Mouse (Mus musculus): ENCODE data around the gene Prdm5. TPM values are rescaled to one million over a fixed set of nuclear protein-coding genes. Genes with fewer than 3 reads are reported as not detected.

Gene Prdm5
- total and polyA plus RNA-seq, 2 experiments from 2014 or later: 2.6 to 6.1 TPM

GRCm38 (mm10) chr6:65798390-65798789, 19.6 kb downstream of the Prdm5 start:
- Histone ChIP-seq H3K4me2 (ENCODE audit: low read depth, low read length, poor library complexity, severe bottlenecking) (no peak overlapping the region), H3K27me3 (ENCODE audit: insufficient read depth, low read length) (no peaks in the 10 kb centered on the region), H3K4me1 (ENCODE audit: insufficient read depth, low read length) (no peaks in the 10 kb centered on the region), H3K9ac (replicated peaks; ENCODE audit: low read length, poor library complexity, severe bottlenecking) (no peak overlapping the region), H3K9me3 (ENCODE audit: low read length) (no peaks in the 10 kb centered on the region), H3K4me3 (ENCODE audit: low read depth, low read length) (no peak overlapping the region), H3K27ac (ENCODE audit: low read depth, low read length) (no peak overlapping the region), H3K36me3 (ENCODE audit: insufficient read depth, low read length) (no peaks in the 10 kb centered on the region)
- no peak for TF ChIP-seq CTCF (IDR thresholded peaks at IDR 0.05)
- ATAC-seq (ENCODE audit: low FRiP score) (no peak), DNase-seq (ENCODE audit: low spot score) (no peak)
- WGBS: 95% methylated on average over 3 of the region's 3 CpGs

GRCm38 (mm10) chr6:65811685-65812084, 32.9 kb downstream of the Prdm5 start:
- no peak for ATAC-seq (ENCODE audit: low FRiP score)
- no peaks in the 10 kb centered on the region for H3K4me1 ChIP-seq (ENCODE audit: insufficient read depth, low read length)
- H3K36me3 ChIP-seq (ENCODE audit: insufficient read depth, low read length): no peaks in the 10 kb centered on the region
- no peaks in the 10 kb centered on the region for H3K9me3 ChIP-seq (ENCODE audit: low read length)
- WGBS: 81% methylated on average over 3 of the region's 3 CpGs
- no peaks in the 10 kb centered on the region for H3K27me3 ChIP-seq (ENCODE audit: insufficient read depth, low read length)
- no peak overlapping the region for H3K4me3 ChIP-seq (ENCODE audit: low read depth, low read length)
- DNase-seq (ENCODE audit: low spot score): no peak
- H3K9ac ChIP-seq (replicated peaks; ENCODE audit: low read length, poor library complexity, severe bottlenecking): no peak overlapping the region
- H3K27ac ChIP-seq (ENCODE audit: low read depth, low read length): no peak overlapping the region
- H3K4me2 ChIP-seq (ENCODE audit: low read depth, low read length, poor library complexity, severe bottlenecking): no peak overlapping the region
- no peak for TF ChIP-seq CTCF (IDR thresholded peaks at IDR 0.05)

- Histone ChIP-seq H3K4me3 (ENCODE audit: low read depth, low read length) (no peak overlapping the region), H3K4me1 (ENCODE audit: insufficient read depth, low read length) (no peaks in the 10 kb centered on the region), H3K27ac (ENCODE audit: low read depth, low read length) (no peak overlapping the region), H3K36me3 (ENCODE audit: insufficient read depth, low read length) (no peaks in the 10 kb centered on the region), H3K9me3 (ENCODE audit: low read length) (no peaks in the 10 kb centered on the region), H3K9ac (replicated peaks; ENCODE audit: low read length, poor library complexity, severe bottlenecking) (no peak overlapping the region), H3K27me3 (ENCODE audit: insufficient read depth, low read length) (no peaks in the 10 kb centered on the region), H3K4me2 (ENCODE audit: low read depth, low read length, poor library complexity, severe bottlenecking) (no peak overlapping the region)
- DNase-seq (ENCODE audit: low spot score): peak; percentile 6
- no peak for ATAC-seq (ENCODE audit: low FRiP score)
- 78% methylated on average over 4 of the region's 4 CpGs for WGBS
- no peak for TF ChIP-seq CTCF (IDR thresholded peaks at IDR 0.05)
These were observed 39.4 kb downstream of the Prdm5 start for GRCm38 (mm10) chr6:65818039-65818747.

- no peak for TF ChIP-seq CTCF (IDR thresholded peaks at IDR 0.05)
- ATAC-seq (ENCODE audit: low FRiP score) (no peak), DNase-seq (ENCODE audit: low spot score) (no peak)
- Histone ChIP-seq H3K9ac (replicated peaks; ENCODE audit: low read length, poor library complexity, severe bottlenecking) (no peak overlapping the region), H3K4me2 (ENCODE audit: low read depth, low read length, poor library complexity, severe bottlenecking) (no peak overlapping the region), H3K4me3 (ENCODE audit: low read depth, low read length) (no peak overlapping the region), H3K4me1 (ENCODE audit: insufficient read depth, low read length) (no peaks in the 10 kb centered on the region), H3K27me3 (ENCODE audit: insufficient read depth, low read length) (no peaks in the 10 kb centered on the region), H3K36me3 (ENCODE audit: insufficient read depth, low read length) (no peaks in the 10 kb centered on the region), H3K27ac (ENCODE audit: low read depth, low read length) (no peak overlapping the region), H3K9me3 (ENCODE audit: low read length) (no peaks in the 10 kb centered on the region)
- 65% methylated on average over 1 of the region's 1 CpGs for WGBS
These were observed 49.9 kb downstream of the Prdm5 start for GRCm38 (mm10) chr6:65828656-65829055.

GRCm38 (mm10) chr6:65831443-65831842, 52.7 kb downstream of the Prdm5 start:
- Histone ChIP-seq H3K27ac (ENCODE audit: low read depth, low read length) (no peak overlapping the region), H3K9ac (replicated peaks; ENCODE audit: low read length, poor library complexity, severe bottlenecking) (no peak overlapping the region), H3K4me3 (ENCODE audit: low read depth, low read length) (no peak overlapping the region), H3K36me3 (ENCODE audit: insufficient read depth, low read length) (no peaks in the 10 kb centered on the region), H3K9me3 (ENCODE audit: low read length) (no peaks in the 10 kb centered on the region), H3K4me2 (ENCODE audit: low read depth, low read length, poor library complexity, severe bottlenecking) (no peak overlapping the region), H3K27me3 (ENCODE audit: insufficient read depth, low read length) (no peaks in the 10 kb centered on the region), H3K4me1 (ENCODE audit: insufficient read depth, low read length) (no peaks in the 10 kb centered on the region)
- ATAC-seq (ENCODE audit: low FRiP score): no peak
- no peak for TF ChIP-seq CTCF (IDR thresholded peaks at IDR 0.05)
- DNase-seq (ENCODE audit: low spot score): no peak
- 77% methylated on average over 5 of the region's 5 CpGs for WGBS

GRCm38 (mm10) chr6:65834013-65834412, 55.2 kb downstream of the Prdm5 start:
- no peak overlapping the region for H3K9ac ChIP-seq (replicated peaks; ENCODE audit: low read length, poor library complexity, severe bottlenecking)
- no peaks in the 10 kb centered on the region for H3K36me3 ChIP-seq (ENCODE audit: insufficient read depth, low read length)
- no peaks in the 10 kb centered on the region for H3K27me3 ChIP-seq (ENCODE audit: insufficient read depth, low read length)
- 91% methylated on average over 4 of the region's 4 CpGs for WGBS
- DNase-seq (ENCODE audit: low spot score) (no peak), ATAC-seq (ENCODE audit: low FRiP score) (no peak)
- H3K4me3 ChIP-seq (ENCODE audit: low read depth, low read length): no peak overlapping the region
- no peak overlapping the region for H3K4me2 ChIP-seq (ENCODE audit: low read depth, low read length, poor library complexity, severe bottlenecking)
- no peak overlapping the region for H3K27ac ChIP-seq (ENCODE audit: low read depth, low read length)
- TF ChIP-seq CTCF (IDR thresholded peaks at IDR 0.05): no peak
- H3K4me1 ChIP-seq (ENCODE audit: insufficient read depth, low read length): no peaks in the 10 kb centered on the region
- H3K9me3 ChIP-seq (ENCODE audit: low read length): no peaks in the 10 kb centered on the region
